Mouse (Mus musculus) retina, postnatal 1 day (tissue): ENCODE results near the gene Fam222b.

Experiments used
- DNase-seq: peaks from one replicate; pipeline ENCODE4 v3.0.0-alpha.2; 2012

Fam222b gene

GRCm38 (mm10) chr11:78138023-78138422 is 43.6 kb downstream of the Fam222b start:
- no peak for DNase-seq

- no peak for DNase-seq
Observed at GRCm38 (mm10) chr11:78140665-78141064, 46.2 kb downstream of the Fam222b start.

- DNase-seq, result no peak
Observed at GRCm38 (mm10) chr11:78143520-78143919, 49.1 kb downstream of the Fam222b start.

GRCm38 (mm10) chr11:78146168-78146567 is 51.7 kb downstream of the Fam222b start:
- DNase-seq, result no peak

GRCm38 (mm10) chr11:78146707-78147543 is 52.5 kb downstream of the Fam222b start:
- no peak for DNase-seq

- DNase-seq, result peak; percentile 26
Observed at GRCm38 (mm10) chr11:78151161-78151560, 56.7 kb downstream of the Fam222b start.

- DNase-seq, result no peak
Observed at GRCm38 (mm10) chr11:78152299-78153231, 58.1 kb downstream of the Fam222b start.

- no peak for DNase-seq
Observed at GRCm38 (mm10) chr11:78153778-78154177, 59.3 kb downstream of the Fam222b start.

- no peak for DNase-seq
Observed at GRCm38 (mm10) chr11:78155674-78156073, 61.2 kb downstream of the Fam222b start.

GRCm38 (mm10) chr11:78156156-78156699 is 61.8 kb downstream of the Fam222b start:
- DNase-seq, result no peak

GRCm38 (mm10) chr11:78159096-78159495 is 64.6 kb downstream of the Fam222b start:
- DNase-seq, result peak; percentile 92

- DNase-seq, result no peak
Observed at GRCm38 (mm10) chr11:78159557-78159956, 65.1 kb downstream of the Fam222b start.

- DNase-seq, result no peak
Observed at GRCm38 (mm10) chr11:78160171-78160570, 65.7 kb downstream of the Fam222b start.

GRCm38 (mm10) chr11:78160675-78161074 is 66.2 kb downstream of the Fam222b start:
- no peak for DNase-seq

- no peak for DNase-seq
Observed at GRCm38 (mm10) chr11:78161169-78161568, 66.7 kb downstream of the Fam222b start.

- no peak for DNase-seq
Observed at GRCm38 (mm10) chr11:78161968-78162367, 67.5 kb downstream of the Fam222b start.

GRCm38 (mm10) chr11:78162504-78162903 is 68.0 kb downstream of the Fam222b start:
- peak; percentile 73 for DNase-seq

GRCm38 (mm10) chr11:78163045-78163444 is 68.6 kb downstream of the Fam222b start:
- DNase-seq, result no peak

- DNase-seq, result peak; percentile 88
Observed at GRCm38 (mm10) chr11:78163681-78164603, 69.5 kb downstream of the Fam222b start.

GRCm38 (mm10) chr11:78164604-78164923 is 70.1 kb downstream of the Fam222b start:
- DNase-seq, result no peak

GRCm38 (mm10) chr11:78164924-78165760 is 70.7 kb downstream of the Fam222b start, which contains the start of gene Traf4:
Traf4 (minus strand) TSS chr11:78165589.
- DNase-seq, result peak; percentile 87
